Mouse (Mus musculus) midbrain, embryonic 10.5 days (tissue): ENCODE measurements around the gene Gm2956. TPM values are rescaled to one million over a fixed set of nuclear protein-coding genes. Genes with fewer than 3 reads are reported as not detected.
A peak's percentile ranks its signal among the peaks of the same experiment; 100 is the strongest.
"Not testable (repeated sequence)": the region's sequence is repeated elsewhere in the genome, so short reads cannot be mapped to it uniquely, and the experiment has no call there.

Experiments
- DNase-seq: peaks from one replicate; pipeline ENCODE4 v3.0.0-alpha.2; 2017; ENCODE audit warnings: low spot score
- H3K27ac ChIP-seq: fragments of 300-500 bp; sonication (generic); replicated peaks from 2 replicates; pipeline ENCODE4 v1.5.1; 2016; ENCODE audit warnings: mild to moderate bottlenecking
- H3K27me3 ChIP-seq: fragments of 300-500 bp; sonication (generic); 2 replicates; pipeline ENCODE4 v1.6.1; 2016; ENCODE audit warnings: low read depth, mild to moderate bottlenecking; ENCODE audit not compliant: poor library complexity, severe bottlenecking
- H3K36me3 ChIP-seq: fragments of 300-500 bp; sonication (generic); 2 replicates; pipeline ENCODE4 v1.6.1; 2016; ENCODE audit warnings: mild to moderate bottlenecking, moderate library complexity
- H3K4me1 ChIP-seq: fragments of 300-500 bp; sonication (generic); 2 replicates; pipeline ENCODE4 v1.6.1; 2016
- H3K4me3 ChIP-seq: fragments of 300-500 bp; sonication (generic); 2 replicates; pipeline ENCODE4 v1.5.1; 2016; ENCODE audit warnings: mild to moderate bottlenecking, moderate library complexity
- H3K9me3 ChIP-seq: fragments of 300-500 bp; sonication (generic); replicated peaks from 2 replicates; pipeline ENCODE4 v1.6.1; 2016; ENCODE audit warnings: mild to moderate bottlenecking
- WGBS: fragments of 180-500 bp; shearing (Covaris S2); methylation state at CpG from one replicate; pipeline ENCODE4 v1.1.7; 2016; 5-methylcytosine and 5-hydroxymethylcytosine counted together
- polyA plus RNA-seq: library from polyadenylated mRNA; unstranded; fragments of >200 nt; fragmentation: Nextera tagmentation; extraction: Ambion mirVana; gene quantifications from 2 replicates; pipeline ENCODE4 v1.2.1, GENCODE M21; 2016

The Gm2956 gene
- not detected in 2 replicates for polyA plus RNA-seq

- H3K4me1 ChIP-seq, DNase-seq, H3K36me3 ChIP-seq, H3K27me3 ChIP-seq, H3K9me3 ChIP-seq: not testable (repeated sequence)
- 0% methylated on average over 4 of the region's 37 CpGs for WGBS
- Histone ChIP-seq H3K4me3 (peak within 1 kb of the TSS; percentile 50), H3K27ac (peak within 1 kb of the TSS; percentile 76)
Observed at GRCm38 (mm10) chr14:3332087-3332677, at the start of gene Gm2956. Gene Gm2956, plus strand, starts transcription at chr14:3332627.

GRCm38 (mm10) chr14:3333406-3333805 is 979 bp downstream of the Gm2956 start:
- H3K4me3 ChIP-seq = not testable (repeated sequence)
- WGBS = 4% methylated on average over 7 of the region's 8 CpGs

GRCm38 (mm10) chr14:3394793-3395192 is 62.4 kb downstream of the Gm2956 start, which contains the start of gene Gm10413:
Gene Gm10413, plus strand, starts transcription at chr14:3395093.
- DNase-seq, H3K27ac ChIP-seq, H3K9me3 ChIP-seq, H3K4me1 ChIP-seq, H3K4me3 ChIP-seq, H3K36me3 ChIP-seq, H3K27me3 ChIP-seq: not testable (repeated sequence)
- no CpG with 5 or more reads among the region's 2 CpGs for WGBS

More at GRCm38 (mm10) chr14:3333406-3333805, 979 bp downstream of the Gm2956 start:
- DNase-seq, H3K9me3 ChIP-seq, H3K4me1 ChIP-seq, H3K27me3 ChIP-seq, H3K36me3 ChIP-seq, H3K27ac ChIP-seq: not testable (repeated sequence)

Other genes with a start within 250 kb of the Gm2956 start
- not detected in 2 replicates for gene Gm10340, start 198.6 kb upstream of the Gm2956 start, polyA plus RNA-seq
- gene Gm5795, start 144.4 kb upstream of the Gm2956 start, polyA plus RNA-seq = not detected in 2 replicates
- gene D830030K20Rik, start 124.1 kb upstream of the Gm2956 start, polyA plus RNA-seq = 11.2 and 12.7 TPM in 2 replicates
- gene Gm10413, start 62.5 kb downstream of the Gm2956 start, polyA plus RNA-seq = not detected in 2 replicates
- 1.5 and 2.0 TPM in 2 replicates for gene Gm10409, start 80.0 kb downstream of the Gm2956 start, polyA plus RNA-seq
- gene Gm3005, start 95.5 kb downstream of the Gm2956 start, polyA plus RNA-seq = 1.3 and 1.5 TPM in 2 replicates
- not detected in 2 replicates for gene Gm10408, start 116.8 kb downstream of the Gm2956 start, polyA plus RNA-seq